Mouse (Mus musculus) ES-Bruce4 (cell line): Measurements from ENCODE around the gene Krba1.

Experiments
- CTCF ChIP-seq: IDR thresholded peaks from one replicate; pipeline ENCODE4 v1.8.1; 2011; ENCODE audit warnings: low read depth, low read length
- POLR2A ChIP-seq: IDR thresholded peaks from one replicate; pipeline ENCODE4 v1.8.1; 2011; ENCODE audit warnings: low read length; ENCODE audit not compliant: insufficient read depth

DNA sequence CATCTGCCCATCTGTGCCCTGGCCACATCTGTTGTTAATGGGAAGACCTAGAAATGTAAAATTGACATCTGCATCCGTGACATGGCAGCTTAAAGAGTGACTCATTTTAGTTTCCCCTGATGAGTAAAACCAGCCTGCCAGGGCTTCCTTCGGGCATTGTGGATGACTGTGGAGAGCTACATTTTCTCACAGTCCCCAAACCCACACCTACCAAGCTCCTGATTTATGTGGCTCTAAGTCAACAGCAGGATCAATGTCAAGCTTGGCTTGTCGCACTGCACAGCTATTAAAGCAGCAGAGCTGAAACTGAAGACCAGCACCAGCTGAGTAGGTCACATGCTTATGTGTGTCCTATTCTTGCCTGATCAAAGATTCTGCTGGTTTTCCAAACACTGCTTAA lies 15.2 kb downstream of the Krba1 start:
- TF ChIP-seq CTCF: no peak
- no peak for TF ChIP-seq POLR2A
